Mouse (Mus musculus) heart, postnatal 0 days (tissue): Measurements from ENCODE around the gene Plk5.

ENCODE experiments used
- CTCF ChIP-seq: IDR thresholded peaks from 2 replicates; pipeline ENCODE4 v1.5.1; 2016; ENCODE audit warnings: antibody characterized with exemption, control low read depth, low read depth
- EP300 ChIP-seq: IDR thresholded peaks from 2 replicates; pipeline ENCODE4 v1.6.1; 2016; ENCODE audit warnings: antibody characterized with exemption, low read depth

DNA sequence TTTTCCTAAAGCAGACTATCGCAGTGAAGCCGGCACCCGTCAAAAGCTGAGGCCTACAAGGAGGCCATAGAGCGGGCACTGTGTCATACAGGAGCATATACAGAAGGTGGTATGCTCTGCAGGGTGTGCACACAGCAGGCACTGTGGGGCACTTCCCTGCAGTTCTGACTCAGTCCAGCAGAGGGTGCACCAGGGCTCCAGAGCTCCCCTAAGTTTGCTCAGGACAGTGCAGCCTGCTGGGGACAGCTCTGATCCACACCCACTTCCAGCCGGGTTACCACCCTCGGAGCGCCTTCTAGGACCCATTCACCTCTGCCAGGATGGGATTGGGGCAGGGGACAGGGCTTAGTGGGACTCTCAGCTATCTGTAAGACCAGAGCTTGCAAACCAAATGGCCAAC, 6.0 kb upstream of the Plk5 start:
- peak; percentile 94 for TF ChIP-seq CTCF
- TF ChIP-seq EP300, result no peak
